Mouse (Mus musculus) liver, postnatal 0 days (tissue): ENCODE measurements around the gene Irf1.

Source experiments
- CTCF ChIP-seq: sonication (generic); IDR thresholded peaks from 2 replicates; pipeline ENCODE4 v1.5.1; 2016; ENCODE audit warnings: antibody characterized with exemption, low read depth
- EP300 ChIP-seq: IDR thresholded peaks from 2 replicates; pipeline ENCODE4 v1.6.1; 2016; ENCODE audit warnings: antibody characterized with exemption, low read depth, mild to moderate bottlenecking

GRCm38 (mm10) chr11:53778455-53778854 lies 8.6 kb downstream of the Irf1 start:
- TF ChIP-seq EP300 (no peak), CTCF (no peak)
